Mouse (Mus musculus) midbrain, embryonic 10.5 days (tissue): ENCODE measurements at regions not wholly inside any gene's neighbourhood (a gene's known extent, or its start where the extent isn't known, plus 50 kb on each side); places are given as distances from the start of the nearest gene placed in this dataset.

Experiments used
- DNase-seq: peaks from one replicate; pipeline ENCODE4 v3.0.0-alpha.2; 2017; ENCODE audit warnings: low spot score
- H3K27ac ChIP-seq: fragments of 300-500 bp; sonication (generic); replicated peaks from 2 replicates; pipeline ENCODE4 v1.5.1; 2016; ENCODE audit warnings: mild to moderate bottlenecking
- H3K27me3 ChIP-seq: fragments of 300-500 bp; sonication (generic); 2 replicates; pipeline ENCODE4 v1.6.1; 2016; ENCODE audit warnings: low read depth, mild to moderate bottlenecking; ENCODE audit not compliant: poor library complexity, severe bottlenecking
- H3K36me3 ChIP-seq: fragments of 300-500 bp; sonication (generic); 2 replicates; pipeline ENCODE4 v1.6.1; 2016; ENCODE audit warnings: mild to moderate bottlenecking, moderate library complexity
- H3K4me1 ChIP-seq: fragments of 300-500 bp; sonication (generic); 2 replicates; pipeline ENCODE4 v1.6.1; 2016
- H3K4me3 ChIP-seq: fragments of 300-500 bp; sonication (generic); 2 replicates; pipeline ENCODE4 v1.5.1; 2016; ENCODE audit warnings: mild to moderate bottlenecking, moderate library complexity
- H3K9me3 ChIP-seq: fragments of 300-500 bp; sonication (generic); replicated peaks from 2 replicates; pipeline ENCODE4 v1.6.1; 2016; ENCODE audit warnings: mild to moderate bottlenecking
- WGBS: fragments of 180-500 bp; shearing (Covaris S2); methylation state at CpG from one replicate; pipeline ENCODE4 v1.1.7; 2016; 5-methylcytosine and 5-hydroxymethylcytosine counted together

GRCm38 (mm10) chr19:52661009-52661408 is 379.0 kb downstream of the Xpnpep1 start:
- no peaks in the 10 kb centered on the region for H3K36me3 ChIP-seq
- H3K27me3 ChIP-seq: no peaks in the 10 kb centered on the region
- 84% methylated on average over 5 of the region's 5 CpGs for WGBS
- no peaks in the 10 kb centered on the region for H3K4me1 ChIP-seq
- DNase-seq: no peak
- H3K27ac ChIP-seq: no peak overlapping the region
- no peaks in the 10 kb centered on the region for H3K9me3 ChIP-seq
- H3K4me3 ChIP-seq: no peak overlapping the region

- H3K27ac ChIP-seq: no peak overlapping the region
- no peaks in the 10 kb centered on the region for H3K36me3 ChIP-seq
- H3K9me3 ChIP-seq: no peaks in the 10 kb centered on the region
- H3K27me3 ChIP-seq: no peaks in the 10 kb centered on the region
- WGBS: 74% methylated on average over 17 of the region's 17 CpGs
- no peak overlapping the region for H3K4me3 ChIP-seq
- peaks cover 15% of the 10 kb centered on the region for H3K4me1 ChIP-seq
- no peak for DNase-seq
These were observed 383.3 kb downstream of the Ins1 start for GRCm38 (mm10) chr19:52647066-52648046.

DNA sequence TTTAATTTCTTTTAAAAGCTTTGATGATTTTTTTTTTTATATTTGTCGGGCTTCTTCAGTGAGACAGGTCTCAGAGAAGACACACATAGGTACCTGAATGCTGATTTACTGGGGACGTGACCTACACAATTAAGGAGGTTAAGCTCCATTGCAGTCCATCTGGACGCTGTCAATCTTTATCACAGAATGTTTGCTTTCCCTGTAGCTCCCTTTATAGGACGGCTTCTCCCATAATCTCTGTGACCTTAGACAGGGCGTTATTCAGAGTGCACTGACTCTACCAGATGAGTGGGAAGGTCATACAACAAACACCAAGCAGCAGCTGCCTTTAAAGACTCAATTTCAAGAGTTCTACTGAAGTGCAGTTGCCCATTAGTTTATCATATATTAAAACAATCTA is 376.1 kb downstream of the Ins1 start:
- Histone ChIP-seq H3K4me1 (peaks cover 16% of the 10 kb centered on the region), H3K27ac (no peak overlapping the region), H3K4me3 (no peak overlapping the region), H3K36me3 (no peaks in the 10 kb centered on the region), H3K9me3 (no peaks in the 10 kb centered on the region), H3K27me3 (no peaks in the 10 kb centered on the region)
- DNase-seq: no peak
- WGBS: 48% methylated on average over 5 of the region's 5 CpGs

DNA sequence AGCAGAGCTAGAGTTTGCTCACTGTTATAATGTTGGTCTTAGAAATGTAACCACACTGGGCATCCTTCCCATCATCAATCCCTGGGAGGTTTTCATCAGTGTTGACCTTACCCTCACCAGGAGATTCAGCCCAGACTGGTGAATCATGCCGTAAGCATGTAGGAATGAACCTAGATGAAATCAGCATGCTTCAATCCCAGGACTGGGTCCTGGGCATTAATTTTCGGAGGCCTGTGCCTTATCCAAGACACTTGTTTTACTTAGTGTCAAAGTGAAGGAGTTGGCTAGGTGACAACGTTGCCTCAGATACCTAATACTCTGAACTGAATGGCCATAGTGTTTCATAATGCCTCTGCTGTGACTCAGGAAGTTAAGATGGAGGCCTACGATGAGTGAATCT is 368.4 kb downstream of the Ins1 start:
- H3K4me1 ChIP-seq: peaks cover 6% of the 10 kb centered on the region; the same call in 1 of the 2 replicates
- no peaks in the 10 kb centered on the region for H3K9me3 ChIP-seq
- H3K4me3 ChIP-seq: no peak overlapping the region
- 90% methylated on average over 4 of the region's 4 CpGs for WGBS
- no peaks in the 10 kb centered on the region for H3K27me3 ChIP-seq
- no peak for DNase-seq
- no peak overlapping the region for H3K27ac ChIP-seq
- H3K36me3 ChIP-seq: no peaks in the 10 kb centered on the region

DNA sequence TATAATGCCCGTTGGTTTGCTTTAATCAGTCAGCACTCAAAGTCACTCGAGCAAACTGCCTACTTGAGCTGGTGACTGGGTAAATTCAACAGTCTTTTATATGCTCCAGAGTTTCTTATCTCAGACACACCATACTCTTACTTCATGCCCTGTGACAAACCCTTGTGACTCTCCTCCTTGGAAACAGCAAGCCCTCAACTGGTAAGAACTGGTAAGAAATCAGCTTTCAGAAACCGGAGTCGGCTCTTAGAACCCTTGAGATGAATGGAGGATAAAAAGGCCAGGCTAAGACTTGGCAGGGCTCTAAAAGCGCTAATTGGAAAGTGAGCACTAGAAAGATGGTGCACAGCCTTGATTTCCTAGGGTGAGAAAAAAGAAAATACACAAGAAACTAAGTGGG is 360.2 kb downstream of the Ins1 start:
- Histone ChIP-seq H3K4me3 (no peak overlapping the region), H3K36me3 (no peaks in the 10 kb centered on the region), H3K4me1 (no peaks in the 10 kb centered on the region), H3K9me3 (no peaks in the 10 kb centered on the region), H3K27ac (no peak overlapping the region), H3K27me3 (no peaks in the 10 kb centered on the region)
- DNase-seq: no peak
- 77% methylated on average over 5 of the region's 5 CpGs for WGBS

DNA sequence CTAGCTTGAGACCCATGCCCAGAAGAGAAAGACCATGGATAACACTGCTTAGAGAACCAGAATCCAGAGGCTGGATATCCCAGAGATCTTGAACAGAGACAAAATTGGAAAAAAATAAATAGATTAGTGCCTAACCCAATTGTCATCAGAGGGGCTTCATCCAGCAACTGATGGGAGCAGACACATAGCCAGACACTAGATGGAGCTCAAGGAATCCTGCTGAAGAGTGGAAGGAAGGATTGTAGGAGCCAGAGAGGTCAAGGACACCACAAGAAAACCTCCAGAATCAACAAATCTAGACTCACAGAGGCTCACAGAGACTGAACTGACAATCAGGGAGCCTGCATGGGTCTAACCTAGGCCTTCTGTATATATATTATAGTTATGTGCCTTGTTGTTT is 359.4 kb downstream of the Ins1 start:
- H3K36me3 ChIP-seq: no peaks in the 10 kb centered on the region
- H3K9me3 ChIP-seq: no peaks in the 10 kb centered on the region
- no peaks in the 10 kb centered on the region for H3K27me3 ChIP-seq
- no peaks in the 10 kb centered on the region for H3K4me1 ChIP-seq
- DNase-seq: no peak
- no peak overlapping the region for H3K27ac ChIP-seq
- H3K4me3 ChIP-seq: no peak overlapping the region

DNA sequence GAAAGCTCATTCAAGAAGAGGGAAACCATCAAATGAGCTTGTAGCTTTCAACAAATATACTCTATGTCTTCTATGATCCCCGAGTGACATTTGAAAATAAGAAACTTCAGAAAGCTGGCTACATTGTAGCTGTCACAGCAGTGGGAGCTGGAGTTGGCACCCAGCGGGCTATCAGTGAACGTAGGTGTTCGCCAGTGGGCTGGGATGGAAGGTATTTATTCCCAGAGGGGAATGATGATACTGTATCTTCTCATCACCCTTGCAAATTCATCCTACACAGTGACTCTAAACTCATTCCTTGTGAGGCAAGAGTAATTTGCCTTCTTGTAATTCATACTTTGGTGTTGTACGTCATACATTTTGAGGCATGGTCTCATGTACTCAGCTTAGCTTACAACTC is 349.3 kb downstream of the Ins1 start:
- WGBS: 89% methylated on average over 5 of the region's 5 CpGs
- H3K4me1 ChIP-seq: no peaks in the 10 kb centered on the region
- H3K4me3 ChIP-seq: no peak overlapping the region
- no peak overlapping the region for H3K27ac ChIP-seq
- no peaks in the 10 kb centered on the region for H3K27me3 ChIP-seq
- no peaks in the 10 kb centered on the region for H3K36me3 ChIP-seq
- no peak for DNase-seq
- H3K9me3 ChIP-seq: no peaks in the 10 kb centered on the region

DNA sequence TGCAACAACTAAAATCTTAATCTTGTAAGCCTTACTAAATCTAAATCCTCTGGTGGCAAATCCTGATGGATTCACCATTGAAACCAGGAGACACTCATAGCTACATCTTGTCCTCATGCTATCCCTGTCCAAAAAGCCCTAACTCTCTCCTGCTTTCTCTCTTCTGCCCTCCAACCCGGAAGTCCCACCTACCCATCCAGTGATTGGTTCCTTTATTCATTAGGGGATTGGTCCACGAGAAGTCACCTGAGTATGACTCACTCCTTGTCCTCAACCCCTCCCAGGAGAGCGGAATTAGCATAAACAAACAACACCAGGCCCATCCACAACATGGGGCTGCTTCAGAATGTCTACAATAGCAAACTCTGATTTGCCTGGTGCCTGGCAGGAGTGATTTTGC is 342.8 kb downstream of the Ins1 start:
- WGBS: 73% methylated on average over 3 of the region's 3 CpGs

DNA sequence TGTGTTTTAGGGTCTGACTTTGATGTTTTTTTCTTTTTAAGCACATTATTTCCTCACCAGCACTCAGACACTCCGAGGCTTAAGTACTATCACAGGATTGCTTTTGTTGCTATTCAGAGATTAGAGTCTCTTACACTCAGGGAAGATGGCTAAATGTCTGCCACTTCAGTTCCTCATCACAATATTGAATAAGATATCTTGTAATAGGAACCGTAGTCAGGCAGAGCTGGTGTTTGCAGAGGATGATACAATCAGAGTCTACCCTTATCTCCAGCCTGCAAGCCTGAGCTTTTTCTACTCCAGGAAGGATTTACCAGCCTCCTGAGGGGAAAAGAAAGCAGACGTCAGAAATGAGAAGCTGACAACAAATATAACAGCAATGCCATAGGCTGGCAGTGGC is 336.3 kb downstream of the Ins1 start:
- WGBS: 17% methylated on average over 3 of the region's 3 CpGs
- Histone ChIP-seq H3K27ac (no peak overlapping the region), H3K36me3 (no peaks in the 10 kb centered on the region), H3K4me3 (no peak overlapping the region), H3K27me3 (no peaks in the 10 kb centered on the region), H3K9me3 (no peaks in the 10 kb centered on the region), H3K4me1 (peaks cover 10% of the 10 kb centered on the region)
- DNase-seq: no peak

More for the DNA sequence above, 342.8 kb downstream of the Ins1 start:
- no peak overlapping the region for H3K27ac ChIP-seq
- H3K36me3 ChIP-seq: no peaks in the 10 kb centered on the region
- H3K4me3 ChIP-seq: no peak overlapping the region
- DNase-seq: no peak
- no peaks in the 10 kb centered on the region for H3K9me3 ChIP-seq
- no peaks in the 10 kb centered on the region for H3K4me1 ChIP-seq
- H3K27me3 ChIP-seq: no peaks in the 10 kb centered on the region

DNA sequence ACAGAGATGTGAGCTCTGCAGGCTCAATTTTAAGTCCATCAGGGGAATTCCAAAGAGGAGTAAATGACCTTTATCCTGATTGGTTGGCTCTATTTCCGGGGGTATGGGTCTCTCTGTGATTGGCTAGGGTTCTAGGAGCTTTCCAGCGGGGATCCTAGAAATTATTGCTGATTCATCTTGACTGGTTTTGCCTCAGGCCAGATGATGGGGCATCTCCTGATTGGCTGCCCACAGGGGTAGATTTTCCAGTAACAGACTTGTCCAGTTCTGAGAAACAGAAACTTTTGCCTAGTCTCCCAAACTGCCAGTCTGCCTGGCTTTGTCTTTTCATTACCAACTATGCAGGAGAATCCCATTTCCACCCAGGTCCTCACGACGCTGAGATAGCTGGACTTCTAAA is 301.3 kb downstream of the Ins1 start:
- no peaks in the 10 kb centered on the region for H3K36me3 ChIP-seq
- WGBS: 87% methylated on average over 4 of the region's 4 CpGs

DNA sequence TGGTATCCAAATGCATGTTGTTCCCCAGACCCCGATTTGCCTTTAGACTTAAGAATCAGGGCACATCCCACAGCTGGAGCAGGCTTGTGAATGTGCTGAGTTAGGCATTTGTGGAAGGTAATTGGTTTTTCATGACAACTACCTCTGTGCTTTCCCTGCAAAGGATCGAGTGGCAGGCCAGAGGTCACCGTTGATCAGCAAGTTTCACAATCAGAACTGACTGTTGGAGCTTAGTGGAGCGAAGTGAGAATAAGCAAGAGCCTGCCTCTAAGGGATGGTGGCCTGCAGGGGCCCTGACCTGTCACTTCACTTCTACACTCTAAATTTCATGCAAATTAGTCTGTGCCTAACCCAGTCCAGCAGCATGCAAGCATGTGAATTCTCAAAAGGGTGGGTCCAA is 270.7 kb downstream of the Ins1 start:
- Histone ChIP-seq H3K4me1 (peaks cover 6% of the 10 kb centered on the region), H3K27ac (no peak overlapping the region), H3K27me3 (no peaks in the 10 kb centered on the region), H3K9me3 (no peaks in the 10 kb centered on the region), H3K36me3 (no peaks in the 10 kb centered on the region), H3K4me3 (no peak overlapping the region)
- 38% methylated on average over 4 of the region's 4 CpGs for WGBS
- DNase-seq: peak; percentile 28

More for the DNA sequence above, 301.3 kb downstream of the Ins1 start:
- Histone ChIP-seq H3K9me3 (no peaks in the 10 kb centered on the region), H3K4me3 (no peak overlapping the region), H3K27me3 (no peaks in the 10 kb centered on the region), H3K4me1 (no peaks in the 10 kb centered on the region), H3K27ac (no peak overlapping the region)
- DNase-seq: no peak

GRCm38 (mm10) chr19:52525509-52525908 is 261.4 kb downstream of the Ins1 start:
- 92% methylated on average over 5 of the region's 5 CpGs for WGBS
- Histone ChIP-seq H3K36me3 (no peaks in the 10 kb centered on the region), H3K4me1 (no peaks in the 10 kb centered on the region), H3K4me3 (no peak overlapping the region), H3K27ac (no peak overlapping the region), H3K9me3 (no peaks in the 10 kb centered on the region), H3K27me3 (no peaks in the 10 kb centered on the region)
- DNase-seq: no peak

DNA sequence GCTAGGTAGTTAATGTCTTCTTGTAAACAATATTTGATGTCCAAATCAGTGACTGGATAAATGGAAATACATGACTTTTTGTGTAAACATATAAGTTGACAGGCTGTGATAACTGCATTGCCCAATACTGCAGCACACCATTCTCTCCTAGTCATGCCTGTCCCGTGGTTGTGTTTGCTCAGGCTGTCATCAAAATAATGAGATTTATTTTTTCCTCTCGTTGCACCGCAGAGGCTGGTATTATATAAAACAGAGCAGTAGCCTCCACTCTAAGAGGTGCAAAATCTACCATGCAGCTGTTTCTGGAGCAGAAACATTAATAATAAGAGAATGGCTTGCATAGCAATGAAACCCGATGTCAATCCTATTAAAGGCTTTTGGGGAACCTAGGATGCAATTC is 239.2 kb downstream of the Ins1 start:
- 90% methylated on average over 4 of the region's 4 CpGs for WGBS
- Histone ChIP-seq H3K9me3 (no peaks in the 10 kb centered on the region; the same call in 1 of the 2 replicates), H3K4me1 (no peaks in the 10 kb centered on the region), H3K27ac (no peak overlapping the region), H3K36me3 (no peaks in the 10 kb centered on the region), H3K4me3 (no peak overlapping the region), H3K27me3 (no peaks in the 10 kb centered on the region)
- no peak for DNase-seq
